Mouse (Mus musculus): Measurements from ENCODE around the gene Phf2.

Phf2 gene

DNA sequence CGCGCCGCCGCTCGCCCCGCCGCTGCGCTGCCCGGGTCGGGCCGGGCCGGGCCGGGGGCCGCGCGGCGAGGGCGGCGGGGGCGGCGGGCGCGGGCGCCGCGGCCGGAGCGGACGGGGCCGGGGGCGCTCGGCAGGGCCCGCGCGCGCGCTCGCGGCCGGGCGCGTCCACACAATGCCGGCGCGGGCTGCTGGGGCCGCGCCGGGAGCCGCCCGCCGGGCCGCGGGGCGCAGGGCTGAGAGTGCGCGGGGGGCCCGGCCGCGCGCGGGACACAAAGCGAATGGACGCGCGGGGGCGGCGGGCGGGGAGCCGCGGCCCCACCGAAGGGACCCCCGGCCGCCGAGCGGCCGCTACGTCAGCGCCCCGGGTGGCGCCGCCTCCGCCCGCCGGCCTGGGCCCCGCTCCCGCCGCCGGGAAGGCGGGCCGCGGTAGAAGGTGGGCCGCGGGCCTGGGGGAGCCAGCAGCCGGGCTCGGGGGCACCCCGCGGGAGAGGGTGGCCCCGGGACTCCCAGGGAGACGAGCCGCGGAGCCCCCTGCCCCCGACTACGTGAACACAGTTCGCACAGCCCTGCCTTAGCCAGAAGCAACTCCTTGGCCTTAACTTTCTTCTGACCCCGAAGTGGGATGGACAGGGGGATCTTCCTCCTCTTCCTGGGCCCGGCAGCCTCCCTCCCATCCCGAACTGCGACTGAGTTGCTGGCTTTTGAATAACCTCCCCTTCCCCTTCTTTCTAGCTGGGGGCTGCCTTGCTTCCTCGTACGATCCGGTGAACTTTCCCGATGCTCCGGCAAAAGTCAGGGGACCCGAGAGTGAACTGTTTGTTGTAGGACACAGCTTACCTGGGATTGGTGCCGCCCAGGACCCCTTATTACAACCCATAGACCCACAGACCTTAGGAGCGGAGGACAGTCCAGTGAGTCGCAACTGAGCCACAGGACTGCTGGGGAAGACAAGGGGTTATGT, at the start of gene Phf2:
Gene Phf2 (minus strand): TSS at position 349 of the 961 bp plus-strand sequence.
- in situ Hi-C loops (cut with MboI; ENCODE audit: unreplicated experiment in 2 of 2): loop anchor here (10.0 to 25.0 kb wide), 2 partner anchors 124 to 316 kb away; partner anchors contain the start of gene Ninj1 (in 1 of the 2)

DNA sequence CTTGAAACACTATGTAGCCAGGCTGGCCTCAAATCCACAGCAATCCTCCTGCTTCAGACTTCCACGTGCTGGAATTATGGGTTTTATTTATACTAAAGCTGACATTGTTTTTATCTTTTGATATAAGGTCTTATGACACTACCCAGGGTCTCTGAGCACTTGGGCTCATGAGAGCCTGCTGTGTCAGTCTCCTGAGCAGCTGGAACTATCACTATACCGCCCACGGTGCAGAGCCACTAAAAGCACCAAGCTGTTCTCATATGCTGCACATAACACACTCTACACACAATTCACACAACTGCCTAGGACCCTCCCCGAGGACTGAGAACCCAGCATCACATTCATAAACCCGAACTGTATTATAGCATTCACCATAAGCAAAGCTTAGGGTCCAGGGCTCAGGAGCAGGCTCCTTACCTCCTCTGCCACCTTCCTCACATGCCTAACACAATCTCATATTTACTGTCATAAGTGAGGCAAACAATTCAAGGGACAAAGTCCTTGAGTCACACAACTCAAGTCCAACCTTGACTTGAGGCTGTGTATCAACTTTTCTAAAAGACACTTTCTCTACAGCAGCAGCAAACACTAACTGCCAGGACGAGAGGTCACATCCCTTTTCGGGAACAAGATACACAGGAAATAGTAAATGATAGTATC, 49.0 kb upstream of the Phf2 start:
- in situ Hi-C loops (cut with MboI; ENCODE audit: unreplicated experiment in 2 of 2): no loop called here

DNA sequence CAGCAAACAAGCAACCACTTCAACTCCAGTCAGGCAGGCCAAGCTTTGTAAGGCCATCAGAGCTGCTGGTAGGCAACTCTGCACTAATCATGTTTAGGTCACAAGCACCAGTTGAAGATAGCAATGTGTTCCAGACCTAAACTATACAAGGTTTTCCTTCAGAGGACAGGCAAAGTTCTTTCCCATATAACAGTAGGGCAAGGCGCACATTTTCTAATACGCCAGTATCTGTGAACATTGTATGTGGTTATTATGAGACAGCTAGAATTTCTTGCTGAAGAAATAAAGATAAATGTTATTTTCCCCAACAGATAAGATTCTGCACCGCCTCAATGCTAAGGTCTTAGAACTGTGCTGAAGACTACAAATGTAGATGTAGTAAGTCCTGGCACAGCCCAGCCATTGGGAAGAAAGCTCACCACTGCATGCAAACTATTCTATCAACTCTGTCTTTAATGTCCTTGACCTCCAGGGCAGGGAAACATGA, 46.2 kb upstream of the Phf2 start:
- in situ Hi-C loops (cut with MboI; ENCODE audit: unreplicated experiment in 2 of 2): no loop called here

DNA sequence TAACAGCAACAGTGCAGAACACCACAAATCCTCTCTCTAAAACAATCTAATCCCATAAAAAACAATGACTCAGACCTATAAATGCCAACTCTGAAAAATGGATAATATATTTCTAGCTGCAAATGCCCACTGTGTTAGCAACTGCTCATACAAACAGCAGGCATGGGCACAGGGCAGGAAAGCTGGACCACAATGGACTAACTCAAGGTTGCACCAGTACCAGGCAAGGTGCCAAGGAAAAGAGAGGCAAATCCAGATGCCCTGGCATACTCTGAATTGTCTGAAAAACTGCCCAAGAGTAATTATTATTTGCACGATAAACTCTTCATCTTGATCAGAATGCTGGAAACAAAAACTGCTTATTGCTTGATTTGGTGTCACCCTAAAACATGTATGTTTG, 42.8 kb upstream of the Phf2 start:
- in situ Hi-C loops (cut with MboI; ENCODE audit: unreplicated experiment in 2 of 2): no loop called here

DNA sequence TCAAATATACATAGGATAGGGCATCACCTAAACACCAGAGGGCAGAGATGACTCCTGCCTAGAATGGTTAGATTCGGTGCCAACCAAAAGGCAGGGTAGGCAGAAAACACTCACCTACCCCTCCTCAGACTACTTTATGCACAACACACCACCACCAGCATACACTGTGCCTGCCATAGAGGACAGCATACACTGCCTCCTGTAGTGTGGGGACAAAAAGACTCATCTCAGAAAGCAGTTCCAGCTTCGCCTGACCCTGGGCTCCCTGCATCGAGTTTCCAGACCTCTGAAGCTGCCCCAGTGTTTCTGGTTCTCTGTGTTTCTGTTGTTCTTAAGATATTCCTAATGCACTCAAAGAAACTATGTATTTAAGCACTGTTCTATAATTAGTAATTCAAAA, 42.2 kb upstream of the Phf2 start:
- in situ Hi-C loops (cut with MboI; ENCODE audit: unreplicated experiment in 2 of 2): no loop called here

DNA sequence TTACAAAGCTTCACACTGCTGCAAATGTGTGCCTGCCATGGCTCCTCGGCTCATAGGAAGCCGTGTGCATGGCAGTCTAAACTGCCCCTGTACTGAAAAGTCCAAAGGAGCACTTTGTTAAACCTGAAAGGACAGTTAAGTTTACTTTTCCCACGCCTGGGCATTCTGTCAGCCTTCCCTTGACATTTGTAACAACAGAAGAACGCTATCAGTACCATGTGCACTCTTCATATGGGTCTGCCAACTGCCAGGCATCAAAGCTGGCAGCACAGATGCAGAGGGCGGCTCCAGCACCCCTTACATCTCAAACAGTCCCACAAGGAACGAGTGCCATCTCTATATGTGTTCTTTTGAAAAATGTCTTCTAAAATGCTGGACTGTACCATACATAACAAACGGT, 40.5 kb upstream of the Phf2 start:
- in situ Hi-C loops (cut with MboI; ENCODE audit: unreplicated experiment in 2 of 2): no loop called here

DNA sequence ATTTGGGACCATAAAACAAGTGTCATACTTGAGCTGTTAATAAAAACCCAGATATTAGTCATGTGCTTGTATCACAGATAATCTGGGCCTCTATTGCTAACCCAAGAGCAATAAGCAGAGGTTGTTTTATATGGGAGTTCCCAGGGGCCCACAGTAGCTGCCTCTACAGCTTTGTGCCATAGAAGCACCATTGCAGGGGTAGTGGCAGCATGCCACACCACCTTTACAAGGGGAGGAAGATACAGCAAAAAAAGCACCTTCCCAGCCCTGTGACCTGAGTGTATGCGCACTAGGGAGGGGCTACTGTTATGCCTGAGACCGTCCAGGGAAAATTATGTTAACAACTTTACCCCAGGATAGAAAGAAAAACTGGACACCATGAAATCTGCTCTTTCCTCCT, 34.5 kb upstream of the Phf2 start:
- in situ Hi-C loops (cut with MboI; ENCODE audit: unreplicated experiment in 2 of 2): no loop called here

DNA sequence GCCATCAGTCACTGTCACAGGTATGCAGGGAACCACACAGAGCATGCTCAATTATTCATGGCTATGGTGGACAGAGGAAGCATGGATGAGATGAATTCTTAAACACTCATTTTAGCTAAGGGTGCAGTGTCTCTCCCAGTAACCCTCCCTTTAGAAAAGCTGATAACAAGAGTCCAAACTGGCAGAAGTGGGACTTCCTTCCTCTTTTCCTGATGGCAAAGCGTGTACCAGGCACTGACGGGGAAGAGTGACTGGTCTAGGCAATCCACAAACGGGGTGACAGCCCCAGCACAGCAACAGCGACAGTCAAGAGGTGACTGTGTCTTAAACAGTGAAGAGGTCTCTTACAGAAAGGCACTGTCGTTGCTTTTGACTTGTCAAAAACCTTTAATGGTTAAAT, 24.5 kb upstream of the Phf2 start:
- in situ Hi-C loops (cut with MboI; ENCODE audit: unreplicated experiment in 2 of 2): no loop called here

DNA sequence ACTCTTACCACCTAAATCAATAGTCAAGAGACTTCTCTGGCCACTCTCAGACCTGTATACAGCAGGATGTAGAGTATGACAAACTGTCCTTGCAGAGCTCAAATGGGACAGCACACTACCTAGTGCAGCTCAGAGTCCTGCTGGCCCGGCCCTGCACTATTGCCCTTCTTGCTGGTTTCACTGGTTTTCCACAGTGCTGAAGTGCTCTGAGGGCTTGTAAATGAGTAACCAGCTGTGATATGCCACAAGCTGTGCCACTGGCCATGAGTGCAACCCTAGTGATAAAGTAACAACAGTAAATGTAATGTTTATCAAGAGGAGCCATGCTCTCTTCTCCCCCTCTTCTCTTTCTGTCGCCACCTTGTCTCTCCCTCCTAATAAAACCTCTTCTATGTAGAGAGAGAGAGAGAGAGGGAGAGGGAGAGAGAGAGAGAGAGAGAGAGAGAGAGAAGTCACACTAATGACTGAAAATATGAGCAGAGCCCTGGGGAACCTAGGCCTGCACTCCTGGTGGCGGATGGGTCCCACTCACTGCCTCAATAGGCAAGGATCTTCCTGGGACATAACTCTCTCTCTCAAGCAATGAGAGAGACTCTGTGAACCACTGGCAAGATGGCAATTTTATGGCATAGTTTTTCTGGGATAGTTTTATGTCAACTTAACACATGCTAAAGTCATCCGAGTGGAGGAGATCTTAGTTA, 19.5 kb upstream of the Phf2 start:
- in situ Hi-C loops (cut with MboI; ENCODE audit: unreplicated experiment in 2 of 2): no loop called here

DNA sequence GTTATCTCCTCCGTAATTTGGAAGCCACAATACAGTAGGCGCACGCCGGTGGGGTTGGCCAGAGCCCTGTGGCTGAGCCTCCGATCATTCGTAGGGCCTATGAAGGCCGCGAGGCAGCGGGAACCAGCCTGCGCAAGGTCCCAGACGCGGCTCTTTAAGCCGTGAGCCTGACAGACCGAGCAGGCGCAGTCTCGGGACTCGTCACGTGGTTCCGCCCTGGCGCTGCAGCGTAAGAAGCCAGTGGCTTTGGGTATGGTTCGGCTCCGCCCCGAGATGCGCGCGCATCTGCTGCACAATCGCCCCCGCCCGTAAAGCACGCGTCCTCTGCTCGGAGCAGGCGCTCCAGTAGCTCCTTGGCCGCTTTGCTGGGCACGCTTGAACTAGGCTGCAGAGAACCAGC, 7.6 kb upstream of the Phf2 start:
- in situ Hi-C loops (cut with MboI; ENCODE audit: unreplicated experiment in 2 of 2): loop anchor here in 1 of 2 experiments (10.0 kb wide), 1 partner anchor 116 kb away; no protein-coding TSS in a partner anchor

DNA sequence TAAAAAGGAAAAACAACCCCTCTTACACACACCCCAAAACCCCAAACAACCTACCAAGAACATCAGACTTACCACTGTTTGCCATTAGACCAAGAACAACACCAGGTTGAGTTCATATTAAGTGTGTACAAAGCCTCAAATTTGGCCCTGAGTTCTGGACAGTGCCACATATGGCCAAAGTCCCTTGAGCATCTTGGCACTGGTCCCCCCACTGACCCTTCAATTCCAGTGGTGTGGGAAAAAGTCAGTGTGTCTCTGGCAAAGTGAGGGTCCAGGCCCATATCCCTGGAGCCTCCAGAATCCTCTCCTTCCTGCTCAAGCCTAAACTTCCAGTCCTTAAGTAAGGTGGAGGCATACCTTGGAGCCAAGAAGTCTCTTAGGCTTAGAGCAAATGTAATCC, 6.9 kb upstream of the Phf2 start:
- in situ Hi-C loops (cut with MboI; ENCODE audit: unreplicated experiment in 2 of 2): loop anchor here in 1 of 2 experiments (10.0 kb wide), 1 partner anchor 117 kb away; no protein-coding TSS in a partner anchor

DNA sequence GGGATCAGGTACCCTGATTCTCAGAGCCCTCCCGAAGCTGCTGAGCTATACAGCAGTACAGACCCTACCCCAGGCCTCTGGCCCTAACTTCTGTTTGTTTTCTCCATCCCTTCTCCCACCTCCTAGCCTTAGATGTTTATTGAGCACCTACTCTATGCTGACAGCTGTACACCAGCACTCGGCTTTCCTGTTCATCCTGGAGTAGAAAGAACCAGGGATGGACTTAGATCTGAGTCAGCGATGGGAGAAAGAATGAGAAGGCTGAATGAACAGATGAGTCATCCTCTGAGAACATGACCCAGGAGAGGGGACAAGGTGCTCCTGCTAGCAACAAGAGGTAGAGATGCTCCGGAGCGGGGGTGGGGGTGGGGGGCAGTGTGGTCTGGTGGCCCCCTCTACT, 1.8 kb upstream of the Phf2 start:
- in situ Hi-C loops (cut with MboI; ENCODE audit: unreplicated experiment in 2 of 2): loop anchor here (10.0 to 25.0 kb wide), 2 partner anchors 122 to 315 kb away; partner anchors contain the start of gene Ninj1 (in 1 of the 2)

DNA sequence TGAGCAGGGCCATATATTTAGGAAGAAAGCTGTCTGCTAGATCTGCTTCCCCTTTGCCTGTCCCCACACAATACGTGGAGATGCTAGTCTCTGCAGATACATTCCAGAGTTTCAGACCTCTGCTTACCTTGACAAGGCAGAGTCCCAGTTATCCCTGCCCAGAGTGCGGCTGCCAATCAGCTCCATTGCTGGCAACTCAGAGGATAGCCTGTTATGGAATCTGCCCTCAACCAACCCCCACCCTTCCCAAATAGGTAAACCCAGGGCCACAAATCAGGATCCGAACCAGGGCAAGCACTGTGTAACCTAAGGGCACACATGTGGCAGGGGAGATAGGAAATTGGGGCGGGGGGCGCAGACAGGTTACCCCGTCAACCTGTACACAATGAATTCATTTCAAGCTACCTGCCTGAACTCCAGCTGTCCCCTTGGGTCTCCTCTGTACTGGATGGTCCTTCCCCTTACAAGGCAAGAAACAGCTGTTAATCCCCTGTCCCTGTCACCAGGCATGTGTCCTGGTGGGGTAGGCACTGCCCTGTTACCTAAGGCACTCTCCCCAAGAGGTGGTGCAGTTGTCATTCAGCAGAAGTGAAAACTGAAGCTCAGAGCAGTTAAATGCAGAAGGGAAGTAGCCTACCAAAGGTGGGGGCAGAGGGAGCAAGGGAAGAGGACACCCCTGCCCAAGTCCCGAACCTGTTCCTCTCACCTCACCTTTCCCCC, 1.1 kb upstream of the Phf2 start:
- in situ Hi-C loops (cut with MboI; ENCODE audit: unreplicated experiment in 2 of 2): loop anchor here (10.0 to 25.0 kb wide), 2 partner anchors 123 to 315 kb away; partner anchors contain the start of gene Ninj1 (in 1 of the 2)

DNA sequence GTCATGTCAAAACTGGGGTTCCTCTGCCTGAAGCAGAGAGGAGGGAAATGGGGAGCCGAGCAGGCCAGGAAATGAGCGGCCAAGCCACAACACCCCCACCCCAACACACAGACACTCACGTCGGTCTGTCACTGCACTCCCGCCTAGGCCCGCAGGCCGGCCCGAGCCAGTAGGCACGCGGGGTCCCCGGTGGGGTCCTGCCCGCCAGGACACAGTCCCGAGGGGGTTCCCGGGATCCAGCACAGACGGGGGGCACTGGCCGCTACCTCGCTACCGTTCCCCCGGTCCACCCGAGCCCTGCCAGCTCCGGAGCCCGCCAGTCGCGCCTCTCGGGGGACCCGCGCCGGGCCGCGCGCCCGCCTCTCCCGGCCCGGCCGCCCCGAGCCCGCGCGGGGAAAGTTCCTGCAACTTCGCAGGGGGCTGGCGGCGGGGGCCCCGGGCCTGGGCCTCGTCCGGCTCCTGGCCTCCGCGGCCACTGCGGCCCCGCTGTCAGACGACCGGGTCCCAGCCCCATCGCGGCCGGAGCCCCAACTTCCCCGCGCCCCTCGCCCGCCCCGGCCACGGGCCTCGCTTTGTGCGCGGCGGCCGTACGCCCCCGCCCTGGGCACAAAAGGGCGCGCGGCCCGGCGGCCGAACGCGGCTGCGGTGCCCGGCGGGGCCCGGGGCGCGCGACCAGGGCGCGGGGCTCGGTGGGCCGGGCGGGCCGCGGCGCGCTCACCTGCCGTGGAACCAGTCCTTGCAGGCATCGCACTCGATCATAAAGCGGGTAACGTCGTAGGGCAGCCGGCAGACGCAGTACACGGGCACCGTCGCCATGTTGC, 759 bp downstream of the Phf2 start:
- in situ Hi-C loops (cut with MboI; ENCODE audit: unreplicated experiment in 2 of 2): loop anchor here (10.0 to 25.0 kb wide), 2 partner anchors 125 to 317 kb away; partner anchors contain the start of gene Ninj1 (in 1 of the 2)

DNA sequence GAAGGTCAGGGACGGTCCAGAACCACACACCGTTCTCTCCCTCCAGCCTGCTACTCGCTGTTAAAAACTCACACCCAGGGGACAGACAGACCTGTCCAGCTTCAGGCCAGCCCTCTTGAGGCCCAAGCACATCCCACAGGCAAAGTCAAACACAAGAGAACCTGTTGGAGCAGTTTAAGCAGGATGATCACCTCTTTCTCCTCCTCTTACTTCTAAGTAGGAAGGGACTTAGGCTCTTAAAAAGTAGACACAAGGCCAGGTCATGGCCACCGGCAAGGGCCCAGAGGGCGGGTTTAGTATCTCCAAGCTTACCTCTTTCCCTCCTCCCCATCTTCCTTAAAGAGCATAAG, 1.3 kb downstream of the Phf2 start:
- in situ Hi-C loops (cut with MboI; ENCODE audit: unreplicated experiment in 2 of 2): loop anchor here in 1 of 2 experiments (25.0 kb wide), 1 partner anchor 318 kb away; the partner anchor contains the start of gene Ninj1

DNA sequence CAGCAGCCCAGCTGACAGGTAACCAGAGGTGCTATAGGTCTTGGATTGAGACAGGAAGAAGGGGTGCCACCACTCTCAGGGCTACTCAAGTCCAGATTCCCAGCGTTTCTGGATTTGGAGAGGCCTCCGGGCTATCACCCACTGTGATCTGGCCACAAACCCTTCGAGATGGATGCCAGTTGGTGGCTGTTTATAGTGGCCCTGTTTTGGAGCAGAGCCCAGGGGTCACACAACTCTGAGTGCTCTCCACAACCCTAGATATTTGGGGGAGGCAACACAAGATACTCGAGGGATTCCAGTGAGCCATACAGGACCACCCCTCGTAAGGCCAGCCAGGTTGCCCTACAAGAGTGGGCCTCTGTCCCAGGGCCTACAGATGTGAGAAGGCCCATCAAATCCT, 1.8 kb downstream of the Phf2 start:
- in situ Hi-C loops (cut with MboI; ENCODE audit: unreplicated experiment in 2 of 2): loop anchor here in 1 of 2 experiments (25.0 kb wide), 1 partner anchor 318 kb away; the partner anchor contains the start of gene Ninj1

DNA sequence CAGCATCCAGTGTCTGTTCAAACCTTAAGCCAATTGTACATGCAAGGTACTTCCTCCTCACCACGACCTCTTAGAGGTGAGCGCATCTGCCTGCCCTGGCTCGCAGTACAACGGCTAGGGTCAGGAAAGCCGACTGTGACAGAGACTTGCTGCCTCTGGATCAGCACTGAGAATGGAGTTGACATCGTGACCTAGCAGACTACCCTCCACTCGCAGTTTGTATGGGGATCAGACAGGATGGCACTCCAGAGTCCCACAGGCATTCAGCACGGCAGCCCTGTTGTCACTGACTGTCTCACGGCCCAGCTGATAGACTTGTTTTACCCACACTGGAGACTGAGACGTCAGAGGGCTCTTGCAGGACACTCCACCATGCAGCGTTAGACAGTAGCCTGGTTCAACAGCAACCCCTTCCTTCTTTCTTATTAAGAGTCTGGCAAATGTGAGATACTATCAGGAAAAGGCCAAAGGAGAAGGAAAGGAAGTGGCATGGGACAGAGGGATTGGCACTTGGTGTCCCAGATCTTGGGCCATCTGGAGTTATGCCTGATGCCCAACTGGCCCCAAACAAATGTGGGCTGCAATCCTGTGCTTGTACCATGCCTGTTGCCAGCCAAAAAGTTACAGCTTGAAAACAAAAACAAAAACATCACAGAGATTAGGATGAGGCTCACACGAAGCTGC, 6.1 kb downstream of the Phf2 start:
- in situ Hi-C loops (cut with MboI; ENCODE audit: unreplicated experiment in 2 of 2): loop anchor here in 1 of 2 experiments (25.0 kb wide), 1 partner anchor 322 kb away; the partner anchor contains the start of gene Ninj1

DNA sequence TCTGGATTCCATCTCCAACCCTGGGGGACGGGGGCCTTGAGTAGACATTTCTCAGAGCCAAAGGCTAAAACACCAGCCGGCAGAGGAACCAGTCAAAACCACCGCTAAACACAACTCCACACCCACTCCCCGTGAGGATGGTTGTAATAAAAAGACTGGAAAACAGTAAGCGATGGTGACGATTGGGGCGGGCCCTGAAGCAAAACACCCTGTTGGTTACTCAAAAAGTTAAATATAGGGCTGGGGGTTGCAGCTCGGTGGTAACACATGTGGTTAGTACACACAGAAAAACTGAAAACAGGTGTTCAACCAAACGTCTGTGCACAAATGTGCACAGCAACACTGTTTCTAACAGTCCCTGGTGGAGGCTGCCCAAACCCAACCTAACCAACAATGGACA, 7.4 kb downstream of the Phf2 start:
- in situ Hi-C loops (cut with MboI; ENCODE audit: unreplicated experiment in 2 of 2): loop anchor here in 1 of 2 experiments (25.0 kb wide), 1 partner anchor 324 kb away; the partner anchor contains the start of gene Ninj1
